Mouse (Mus musculus) kidney, adult 2 months (tissue): Measurements from ENCODE around the gene Vmn1r8. TPM values are rescaled to one million over a fixed set of nuclear protein-coding genes. Genes with fewer than 3 reads are reported as not detected.
"Not testable (repeated sequence)": the region's sequence is repeated elsewhere in the genome, so short reads cannot be mapped to it uniquely, and the experiment has no call there.

ENCODE experiments used
- DNase-seq: peaks from one replicate; pipeline ENCODE4 v3.0.0; 2021
- H3K27ac ChIP-seq: fragments of 200-500 bp; 2 replicates; pipeline ENCODE4 v1.5.1; 2012; ENCODE audit warnings: low read depth, low read length, control low read depth, inconsistent platforms; ENCODE audit not compliant: insufficient read depth
- H3K27me3 ChIP-seq: fragments of 200-500 bp; replicated peaks from 2 replicates; pipeline ENCODE4 v1.6.1; 2012; ENCODE audit warnings: mild to moderate bottlenecking, moderate library complexity, low read length, inconsistent platforms; ENCODE audit not compliant: control insufficient read depth, insufficient read depth
- H3K36me3 ChIP-seq: fragments of 200-500 bp; 2 replicates; pipeline ENCODE4 v1.6.1; 2012; ENCODE audit warnings: mild to moderate bottlenecking, moderate library complexity, low read length, inconsistent platforms; ENCODE audit not compliant: control insufficient read depth, insufficient read depth
- H3K4me1 ChIP-seq: fragments of 200-500 bp; 2 replicates; pipeline ENCODE4 v1.6.1; 2011; ENCODE audit warnings: low read length; ENCODE audit not compliant: control insufficient read depth, insufficient read depth
- H3K4me3 ChIP-seq: fragments of 200-500 bp; 2 replicates; pipeline ENCODE4 v1.5.1; 2011; ENCODE audit warnings: mild to moderate bottlenecking, low read depth, low read length, control low read depth; ENCODE audit not compliant: insufficient read depth
- CTCF ChIP-seq: fragments of 200-500 bp; conservative IDR thresholded peaks from 2 replicates; pipeline ENCODE4 v1.5.1; 2011; ENCODE audit warnings: low read depth, mild to moderate bottlenecking, control low read depth, low read length, moderate library complexity, mixed read lengths; ENCODE audit not compliant: insufficient read depth, insufficient read length
- POLR2A ChIP-seq: fragments of 200-500 bp; IDR thresholded peaks from one replicate; pipeline ENCODE4 v1.6.1; 2011; ENCODE audit warnings: low read depth, low read length, control low read depth
- WGBS: fragments of 180-500 bp; shearing (Covaris S2); methylation state at CpG from one replicate; pipeline ENCODE4 v1.1.7; 2018; 5-methylcytosine and 5-hydroxymethylcytosine counted together
- polyA plus RNA-seq: library from polyadenylated mRNA; depleted of rRNA; stranded (reverse); fragments of >200 nt; gene quantifications from 2 replicates; pipeline ENCODE4 v1.2.3, GENCODE M21; 2012; rRNA removed

The Vmn1r8 gene
- not detected in 2 replicates for polyA plus RNA-seq

DNA sequence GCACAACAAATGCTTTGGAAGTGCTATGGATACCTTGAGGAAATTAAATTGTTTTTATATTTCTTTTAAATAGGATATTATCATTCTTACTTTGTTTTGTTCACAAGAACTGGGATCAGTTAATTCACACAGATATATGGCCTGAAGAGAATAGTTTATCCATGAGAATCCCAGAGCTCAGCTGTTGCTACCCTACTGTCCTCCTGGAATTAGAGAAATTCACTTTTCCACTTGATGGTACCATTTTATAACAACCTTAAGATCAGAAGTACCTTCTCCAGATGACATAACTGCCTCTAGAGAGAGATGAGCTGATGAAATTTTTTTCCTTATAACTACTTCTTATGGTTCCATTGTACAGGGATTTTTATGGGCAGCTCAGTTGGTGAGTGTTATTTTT lies at the start of gene Vmn1r8:
Gene Vmn1r8, plus strand, starts transcription at position 301 of the 400 bp plus-strand sequence.
- no peak for DNase-seq
- TF ChIP-seq CTCF: no peak
- no peak for TF ChIP-seq POLR2A
- no peaks in the 10 kb centered on the region for H3K27me3 ChIP-seq
- no peak within 1 kb of the TSS for H3K4me3 ChIP-seq
- no peaks in the 10 kb centered on the region for H3K36me3 ChIP-seq
- H3K4me1 ChIP-seq: no peaks in the 10 kb centered on the region
- H3K27ac ChIP-seq: no peak within 1 kb of the TSS

DNA sequence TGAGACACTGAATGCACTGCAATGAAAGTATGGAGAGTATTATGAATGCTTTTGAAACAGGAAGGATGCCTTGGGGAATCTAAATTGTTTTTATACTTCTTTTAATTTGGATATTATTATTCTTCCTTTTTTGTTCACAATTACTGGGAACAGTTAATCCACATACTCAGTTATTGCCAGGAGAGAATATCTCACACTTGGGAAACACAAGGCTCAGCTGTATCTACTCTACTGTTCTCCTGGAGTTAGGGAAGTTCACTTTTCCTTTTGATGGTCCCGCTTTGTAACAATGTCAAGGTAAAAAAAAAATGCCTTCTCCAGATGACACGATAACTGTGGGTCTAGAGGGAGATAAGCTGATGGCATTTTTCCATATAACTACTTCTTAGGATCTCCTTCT lies 35.1 kb upstream of the Vmn1r8 start, which contains the start of gene Vmn1r6:
Gene Vmn1r6, plus strand, starts transcription at position 301 of the 400 bp plus-strand sequence.
- H3K27me3 ChIP-seq: no peaks in the 10 kb centered on the region
- no peak for TF ChIP-seq CTCF
- TF ChIP-seq POLR2A: no peak
- H3K4me1 ChIP-seq: no peaks in the 10 kb centered on the region
- 90% methylated on average over 2 of the region's 2 CpGs for WGBS
- no peak within 1 kb of the TSS for H3K4me3 ChIP-seq
- no peak for DNase-seq
- no peak within 1 kb of the TSS for H3K27ac ChIP-seq
- H3K36me3 ChIP-seq: no peaks in the 10 kb centered on the region

DNA sequence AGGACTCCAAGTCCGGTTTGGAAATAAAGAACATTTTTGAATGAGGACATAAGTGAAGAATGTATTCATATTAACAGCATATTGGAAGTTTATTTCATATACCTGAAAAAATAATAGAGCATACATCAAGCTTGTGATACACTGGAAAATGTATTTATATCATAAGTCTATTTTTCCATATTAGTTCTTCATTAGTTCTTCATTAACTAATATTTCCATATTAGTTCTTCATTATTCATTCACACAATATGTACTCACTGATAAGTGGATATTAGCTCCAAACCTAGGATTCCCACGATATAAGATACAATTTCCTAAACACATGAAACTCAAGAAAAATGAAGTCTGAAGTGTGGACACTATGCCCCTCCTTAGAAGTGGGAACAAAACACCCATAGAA lies 6.9 kb upstream of the Vmn1r8 start, which contains the start of gene Vmn1r7:
Gene Vmn1r7, minus strand, starts transcription at position 101 of the 400 bp plus-strand sequence.
- not testable (repeated sequence) for H3K27ac ChIP-seq, DNase-seq, H3K4me3 ChIP-seq, H3K36me3 ChIP-seq, H3K27me3 ChIP-seq, H3K4me1 ChIP-seq
- WGBS: 89% methylated on average over 2 of the region's 2 CpGs

DNA sequence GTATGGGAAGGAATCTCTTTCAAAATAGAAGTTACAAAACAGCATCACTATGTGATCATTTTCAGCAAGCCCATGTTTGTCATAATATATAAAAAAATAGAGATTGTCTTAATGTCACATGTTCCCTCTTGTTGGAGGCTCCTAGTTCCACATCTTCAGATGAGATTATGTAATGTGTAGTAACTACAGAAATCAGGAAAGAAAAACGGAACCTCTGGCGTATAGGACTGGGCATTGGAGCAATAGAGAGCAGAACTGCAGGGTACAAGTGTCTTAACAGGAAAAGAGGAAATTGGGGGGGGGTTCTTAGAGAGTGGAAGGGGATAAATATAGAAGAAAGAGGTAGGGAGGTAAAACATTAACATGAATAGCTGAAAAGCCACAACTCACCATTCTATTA lies 2.6 kb downstream of the Vmn1r8 start:
- H3K4me1 ChIP-seq: no peaks in the 10 kb centered on the region
- 81% methylated on average over 2 of the region's 2 CpGs for WGBS
- no peak overlapping the region for H3K27ac ChIP-seq
- DNase-seq: no peak
- no peak overlapping the region for H3K4me3 ChIP-seq
- H3K27me3 ChIP-seq: no peaks in the 10 kb centered on the region
- no peaks in the 10 kb centered on the region for H3K36me3 ChIP-seq
- TF ChIP-seq POLR2A (no peak), CTCF (no peak)

DNA sequence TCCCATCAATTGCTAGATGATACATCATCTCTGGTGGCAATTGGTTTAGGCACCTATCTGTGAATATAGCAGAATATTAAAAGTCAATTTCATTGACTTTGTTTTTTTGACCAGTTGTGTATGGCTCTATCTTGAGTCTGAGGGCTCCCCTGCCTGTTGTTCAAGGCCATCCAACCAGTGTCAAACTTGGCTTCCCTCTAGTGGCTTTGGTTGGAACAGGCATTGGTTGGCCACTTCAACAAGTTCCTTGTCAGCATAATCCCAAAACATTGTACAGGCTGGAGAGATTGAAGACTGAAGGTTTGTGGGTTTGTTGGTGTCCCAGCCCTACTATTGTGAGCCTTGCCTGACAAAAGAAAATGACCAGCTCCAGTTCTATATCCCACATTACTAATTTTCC lies 31.6 kb downstream of the Vmn1r8 start:
- Histone ChIP-seq H3K4me1 (no peaks in the 10 kb centered on the region), H3K4me3 (no peak overlapping the region), H3K27ac (no peak overlapping the region), H3K27me3 (no peaks in the 10 kb centered on the region), H3K36me3 (no peaks in the 10 kb centered on the region)
- DNase-seq: peak; percentile 59
- no peak for TF ChIP-seq POLR2A
- peak; percentile 45; the same call in 1 of the 2 replicates for TF ChIP-seq CTCF

DNA sequence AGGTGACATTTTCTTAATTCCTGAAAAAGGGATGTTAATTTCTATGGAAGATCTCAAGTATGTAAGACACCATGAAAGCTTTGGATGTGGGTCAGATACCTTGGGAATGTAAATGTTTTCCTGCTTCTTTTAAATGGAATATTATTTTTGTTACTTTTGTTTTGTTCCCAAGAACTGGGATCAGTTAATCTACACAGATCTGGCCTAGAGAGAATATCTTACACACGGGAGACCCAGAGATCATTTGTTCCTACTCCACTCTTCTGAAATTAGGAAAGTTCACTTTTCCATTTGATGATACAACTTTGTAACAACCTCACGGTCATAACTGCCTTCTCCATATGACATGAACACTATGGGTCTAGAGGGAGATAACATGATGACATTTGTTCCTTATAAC lies 34.4 kb downstream of the Vmn1r8 start, which contains the start of gene Vmn1r9:
Gene Vmn1r9, plus strand, starts transcription at position 301 of the 400 bp plus-strand sequence.
- Histone ChIP-seq H3K27ac (no peak within 1 kb of the TSS), H3K27me3 (no peaks in the 10 kb centered on the region), H3K36me3 (no peaks in the 10 kb centered on the region), H3K4me3 (no peak within 1 kb of the TSS), H3K4me1 (no peaks in the 10 kb centered on the region)
- no peak for DNase-seq
- WGBS: 87% methylated on average over 2 of the region's 2 CpGs
- TF ChIP-seq POLR2A: no peak
- no peak for TF ChIP-seq CTCF

Other genes starting within 250 kb of the Vmn1r8 start
- gene Kbtbd2, start 234.5 kb upstream of the Vmn1r8 start, polyA plus RNA-seq: 7.2 and 9.2 TPM in 2 replicates
- 50.4 TPM in 2 replicates for gene Fkbp9, start 200.2 kb upstream of the Vmn1r8 start, polyA plus RNA-seq
- 13.3 and 15.1 TPM in 2 replicates for gene Nt5c3, start 108.4 kb upstream of the Vmn1r8 start, polyA plus RNA-seq
- 0.14 and 0.15 TPM in 2 replicates for gene Vmn1r4, start 108.3 kb upstream of the Vmn1r8 start, polyA plus RNA-seq
- gene Vmn1r5, start 62.0 kb upstream of the Vmn1r8 start, polyA plus RNA-seq: not detected in 2 replicates
- not detected in 2 replicates for gene Vmn1r6, start 35.0 kb upstream of the Vmn1r8 start, polyA plus RNA-seq
- gene Vmn1r7, start 7.0 kb upstream of the Vmn1r8 start, polyA plus RNA-seq: not detected in 2 replicates
- gene Vmn1r9, start 34.5 kb downstream of the Vmn1r8 start, polyA plus RNA-seq: not detected in 2 replicates
- gene Vmn1r10, start 77.2 kb downstream of the Vmn1r8 start, polyA plus RNA-seq: not detected in 2 replicates
- not detected in 2 replicates for gene Vmn1r11, start 101.2 kb downstream of the Vmn1r8 start, polyA plus RNA-seq
- not detected in 2 replicates for gene Vmn1r12, start 124.6 kb downstream of the Vmn1r8 start, polyA plus RNA-seq
- not detected in 2 replicates for gene Vmn1r13, start 171.0 kb downstream of the Vmn1r8 start, polyA plus RNA-seq
- not detected in 2 replicates for gene Vmn1r14, start 199.4 kb downstream of the Vmn1r8 start, polyA plus RNA-seq
- not detected in 2 replicates for gene Vmn1r15, start 225.7 kb downstream of the Vmn1r8 start, polyA plus RNA-seq